Comparison of ENCODE assay signal across 8 mouse cellular contexts in the genomic region with DNA sequence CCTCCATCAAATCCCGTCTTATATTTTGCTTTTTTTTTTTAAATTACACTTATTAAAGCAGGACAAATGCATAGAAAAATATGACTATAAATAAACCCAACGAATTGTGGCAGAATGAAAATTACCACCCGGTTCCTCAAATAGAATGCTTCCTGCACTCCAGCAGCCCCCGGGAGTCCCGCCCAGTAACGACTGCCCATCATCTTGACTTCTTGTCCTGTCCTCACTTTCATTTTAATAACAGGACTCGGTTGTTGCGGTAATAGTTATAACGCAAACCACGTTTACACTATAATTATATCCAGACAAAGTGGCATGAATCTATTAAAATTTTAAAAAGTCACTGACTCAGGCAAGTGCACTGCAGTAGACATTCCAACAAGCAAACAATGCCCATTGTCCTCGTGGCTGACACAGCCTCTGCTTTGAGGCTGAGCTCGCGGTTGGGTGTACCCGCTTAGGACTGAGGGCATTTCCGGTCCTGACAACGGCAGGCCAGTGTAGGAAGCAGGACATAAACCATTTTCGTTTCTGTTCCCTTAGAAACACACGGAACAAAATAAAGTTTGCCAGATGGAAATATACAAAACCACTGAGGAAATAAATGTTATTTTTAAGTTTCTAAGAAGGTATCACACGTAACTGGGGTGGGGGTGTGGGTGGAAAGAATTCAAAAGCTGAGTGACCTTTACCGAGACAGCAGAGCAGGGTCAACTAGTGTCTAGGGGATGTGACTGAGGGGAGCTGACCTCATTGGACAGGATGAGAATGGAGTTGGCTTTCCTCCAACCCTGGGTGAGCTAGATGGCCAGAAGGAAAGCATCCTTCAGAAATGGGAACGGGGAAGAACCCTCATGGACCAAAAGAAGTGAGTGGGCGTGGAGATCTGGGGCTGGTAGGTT.
DNase-seq lines count a peak whose midpoint lies in the region; ATAC-seq and TF ChIP-seq lines count a peak whose summit lies in the region.

No protein-coding gene starts in this region.

- H3K4me3 ChIP-seq in erythroblast, embryonic 14.5 days (replicated peaks), result peak overlapping the region; percentile 43
- H3K4me3 ChIP-seq in cortical plate, adult 2 months (ENCODE audit: insufficient read depth, low read length), result no peak overlapping the region
- H3K4me3 ChIP-seq in kidney, embryonic 15.5 days (replicated peaks), result no peak overlapping the region
- peak overlapping the region; percentile 89 for H3K4me3 ChIP-seq in megakaryocyte, embryonic 14.5 days (replicated peaks)

- no peak for TF ChIP-seq CTCF in cortical plate, adult 2 months (IDR thresholded peaks at IDR 0.05; ENCODE audit: extremely low read depth, insufficient read depth, low read length)

- no peaks in the 10 kb centered on the region for H3K36me3 ChIP-seq in erythroblast, embryonic 14.5 days (ENCODE audit: control insufficient read depth)
- H3K36me3 ChIP-seq in kidney, embryonic 15.5 days, result no peaks in the 10 kb centered on the region
- no peaks in the 10 kb centered on the region for H3K36me3 ChIP-seq in megakaryocyte, embryonic 14.5 days (replicated peaks; ENCODE audit: low read length)

- TF ChIP-seq POLR2A in cortical plate, adult 2 months (IDR thresholded peaks at IDR 0.05; ENCODE audit: extremely low read depth, insufficient read depth, low read length), result no peak

- no peaks in the 10 kb centered on the region for H3K9me3 ChIP-seq in erythroblast, embryonic 14.5 days (ENCODE audit: control insufficient read depth, low read length)
- no peaks in the 10 kb centered on the region for H3K9me3 ChIP-seq in kidney, embryonic 15.5 days (replicated peaks)
- no peaks in the 10 kb centered on the region for H3K9me3 ChIP-seq in megakaryocyte, embryonic 14.5 days

- H3K4me1 ChIP-seq in erythroblast, embryonic 14.5 days (ENCODE audit: control insufficient read depth), result peaks cover 2% of the 10 kb centered on the region; the same call in 1 of the 2 replicates
- no peaks in the 10 kb centered on the region for H3K4me1 ChIP-seq in cortical plate, adult 2 months (ENCODE audit: control insufficient read depth, insufficient read depth, low read length)
- peaks cover 8% of the 10 kb centered on the region; the same call in 1 of the 2 replicates for H3K4me1 ChIP-seq in kidney, embryonic 15.5 days
- H3K4me1 ChIP-seq in megakaryocyte, embryonic 14.5 days, result peaks cover 42% of the 10 kb centered on the region

- H3K27ac ChIP-seq in cortical plate, adult 2 months (ENCODE audit: insufficient read depth, low read length), result peak overlapping the region; percentile 61; the same call in 1 of the 2 replicates
- H3K27ac ChIP-seq in kidney, embryonic 15.5 days, result peak overlapping the region; percentile 58

- 72% methylated on average over 22 of the region's 22 CpGs for WGBS in kidney, embryonic 15.5 days

- H3K9ac ChIP-seq in kidney, embryonic 15.5 days, result no peak overlapping the region

- DNase-seq in cerebellum, adult 8-10 months, result no peak
- DNase-seq in layer of hippocampus, adult 9-10 months (ENCODE audit: low spot score), result no peak

- H3K27me3 ChIP-seq in erythroblast, embryonic 14.5 days (ENCODE audit: control insufficient read depth), result no peaks in the 10 kb centered on the region
- H3K27me3 ChIP-seq in kidney, embryonic 15.5 days, result no peaks in the 10 kb centered on the region
- H3K27me3 ChIP-seq in megakaryocyte, embryonic 14.5 days (replicated peaks), result no peaks in the 10 kb centered on the region

- H3K4me2 ChIP-seq in kidney, embryonic 15.5 days, result no peak overlapping the region

- ATAC-seq in erythroblast, adult 5-6 weeks (replicated peaks; ENCODE audit: low FRiP score, poor library complexity, severe bottlenecking), result no peak
- ATAC-seq in kidney, embryonic 15.5 days (replicated peaks; ENCODE audit: low FRiP score), result no peak; the same call in 1 of the 2 replicates
- no peak; the same call in 1 of the 2 replicates for ATAC-seq in erythroid progenitor cell, adult 5-6 weeks (replicated peaks; ENCODE audit: low FRiP score, poor library complexity, severe bottlenecking)

Comparison
In these comparisons a context has a peak if more than half of its experiments do, and no peak if none do; other contexts are left out.
1. H3K4me3 ChIP-seq: peak in erythroblast, embryonic 14.5 days (single experiment) and megakaryocyte, embryonic 14.5 days (single experiment); none in cortical plate, adult 2 months (single experiment) and kidney, embryonic 15.5 days (single experiment).